Mouse (Mus musculus) embryonic facial prominence, embryonic 10.5 days (tissue): ENCODE data around the gene Gm20662. TPM values are rescaled to one million over a fixed set of nuclear protein-coding genes. Genes with fewer than 3 reads are reported as not detected.

Experiments
- DNase-seq: peaks from one replicate; pipeline ENCODE4 v3.0.0-alpha.2; 2017; ENCODE audit warnings: low spot score
- H3K27ac ChIP-seq: fragments of 300-500 bp; sonication (generic); replicated peaks from 2 replicates; pipeline ENCODE4 v1.5.1; 2016; ENCODE audit warnings: mild to moderate bottlenecking
- H3K27me3 ChIP-seq: fragments of 300-500 bp; sonication (generic); replicated peaks from 2 replicates; pipeline ENCODE4 v1.6.1; 2016; ENCODE audit warnings: low read depth, mild to moderate bottlenecking; ENCODE audit not compliant: poor library complexity, severe bottlenecking
- H3K36me3 ChIP-seq: fragments of 300-500 bp; sonication (generic); replicated peaks from 2 replicates; pipeline ENCODE4 v1.6.1; 2016; ENCODE audit warnings: mild to moderate bottlenecking, moderate library complexity
- H3K4me1 ChIP-seq: fragments of 300-500 bp; sonication (generic); 2 replicates; pipeline ENCODE4 v1.6.1; 2016
- H3K4me3 ChIP-seq: fragments of 300-500 bp; sonication (generic); 2 replicates; pipeline ENCODE4 v1.5.1; 2016; ENCODE audit warnings: mild to moderate bottlenecking, moderate library complexity
- H3K9me3 ChIP-seq: fragments of 300-500 bp; sonication (generic); 2 replicates; pipeline ENCODE4 v1.6.1; 2016; ENCODE audit warnings: mild to moderate bottlenecking
- WGBS: fragments of 180-500 bp; shearing (Covaris S2); methylation state at CpG from one replicate; pipeline ENCODE4 v1.1.7; 2016; 5-methylcytosine and 5-hydroxymethylcytosine counted together
- polyA plus RNA-seq: library from polyadenylated mRNA; unstranded; fragments of >200 nt; fragmentation: Nextera tagmentation; extraction: Ambion mirVana; gene quantifications from 2 replicates; pipeline ENCODE4 v1.2.1, GENCODE M21; 2016

The Gm20662 gene
- polyA plus RNA-seq, 1 experiment from 2014 or later, result 0.41 TPM

- WGBS, result 16% methylated on average over 7 of the region's 7 CpGs
- Histone ChIP-seq H3K4me3 (peak overlapping the region; percentile 81), H3K9me3 (no peaks in the 10 kb centered on the region)
Measured at GRCm38 (mm10) chr9:107981684-107982605, 14.2 kb upstream of the Gm20662 start.

DNA sequence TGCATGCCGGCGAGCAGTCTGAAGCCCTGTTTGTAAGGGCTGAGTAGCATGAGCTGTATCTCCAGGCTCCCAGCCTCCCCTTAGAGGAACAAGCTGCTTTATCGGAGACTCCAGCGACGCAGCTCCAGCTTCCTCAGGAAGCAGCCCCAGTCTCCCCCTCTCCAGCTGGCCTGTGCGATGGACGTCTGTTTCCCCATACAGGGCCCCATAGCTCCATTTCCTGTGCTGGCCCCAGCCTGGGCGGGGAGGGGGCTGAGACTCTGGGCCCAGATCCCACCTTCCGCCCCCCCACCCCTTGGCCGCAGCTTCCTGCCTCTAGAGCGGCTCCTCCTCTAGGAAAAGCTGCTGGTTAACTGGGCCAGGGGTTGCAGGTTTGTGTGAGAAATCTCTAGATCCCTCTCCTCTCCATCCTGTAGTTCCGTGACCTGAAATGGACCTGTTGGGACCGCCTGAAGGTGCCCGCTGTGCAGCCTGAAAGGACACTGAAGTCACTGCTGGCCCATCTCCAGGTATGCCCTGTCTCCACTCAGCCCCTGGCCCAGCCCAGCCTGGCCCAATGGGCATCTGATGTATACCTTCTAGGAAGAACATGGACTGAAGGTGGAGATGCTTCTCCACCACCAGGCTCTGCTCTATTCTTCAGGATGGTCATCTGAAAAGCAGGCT, 13.3 kb upstream of the Gm20662 start, which contains the start of gene Gm20661:
Gene Gm20661 (plus strand): TSS at position 378 of the 666 bp plus-strand sequence.
- Histone ChIP-seq H3K36me3 (peaks cover 7% of the 10 kb centered on the region; the same call in 1 of the 2 replicates), H3K4me3 (peak within 1 kb of the TSS; percentile 81), H3K9me3 (no peaks in the 10 kb centered on the region), H3K27me3 (peaks cover 12% of the 10 kb centered on the region; the same call in 1 of the 2 replicates), H3K4me1 (peaks cover 92% of the 10 kb centered on the region), H3K27ac (peak within 1 kb of the TSS; percentile 95)
- DNase-seq, result peak; percentile 92
- WGBS, result 32% methylated on average over 14 of the region's 14 CpGs

More at GRCm38 (mm10) chr9:107981684-107982605, 14.2 kb upstream of the Gm20662 start:
- DNase-seq, result peak; percentile 91
- Histone ChIP-seq H3K36me3 (peaks cover 7% of the 10 kb centered on the region; the same call in 1 of the 2 replicates), H3K4me1 (peaks cover 88% of the 10 kb centered on the region), H3K27me3 (peaks cover 12% of the 10 kb centered on the region; the same call in 1 of the 2 replicates), H3K27ac (peak overlapping the region; percentile 95)

DNA sequence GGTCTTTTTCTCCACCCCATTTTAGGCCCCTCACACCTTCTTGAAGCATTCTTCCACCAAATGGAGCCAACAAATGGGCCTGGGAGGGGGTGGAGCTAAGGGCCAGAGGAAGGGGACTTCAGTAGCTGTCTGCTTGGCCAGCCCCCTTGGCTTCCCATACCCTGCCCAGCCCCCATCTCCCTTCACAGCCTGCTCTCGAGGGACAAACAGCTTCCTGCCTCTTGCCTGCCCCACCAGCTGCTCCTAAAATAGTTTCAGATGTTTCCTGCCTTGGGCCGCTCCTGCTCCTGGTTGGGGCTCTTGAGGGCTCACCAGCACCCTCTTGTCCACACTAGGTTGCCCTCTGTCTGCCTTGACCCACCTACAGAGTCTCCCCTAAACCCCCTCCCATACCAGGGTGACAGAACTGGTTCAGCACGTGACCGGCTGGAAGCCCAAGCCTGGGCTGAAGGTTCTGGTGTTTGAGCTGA, 12.7 kb upstream of the Gm20662 start:
- Histone ChIP-seq H3K4me1 (peaks cover 94% of the 10 kb centered on the region), H3K27ac (peak overlapping the region; percentile 95), H3K9me3 (no peaks in the 10 kb centered on the region), H3K36me3 (peaks cover 7% of the 10 kb centered on the region; the same call in 1 of the 2 replicates), H3K4me3 (peak overlapping the region; percentile 81), H3K27me3 (peaks cover 12% of the 10 kb centered on the region; the same call in 1 of the 2 replicates)
- peak; percentile 94 for DNase-seq
- WGBS, result 16% methylated on average over 4 of the region's 4 CpGs

GRCm38 (mm10) chr9:107984052-107984753, 11.9 kb upstream of the Gm20662 start:
- peaks cover 12% of the 10 kb centered on the region; the same call in 1 of the 2 replicates for H3K27me3 ChIP-seq
- 38% methylated on average over 19 of the region's 19 CpGs for WGBS
- peaks cover 89% of the 10 kb centered on the region for H3K4me1 ChIP-seq
- peak overlapping the region; percentile 95 for H3K27ac ChIP-seq
- H3K9me3 ChIP-seq, result no peaks in the 10 kb centered on the region
- peak; percentile 42 for DNase-seq
- peaks cover 7% of the 10 kb centered on the region; the same call in 1 of the 2 replicates for H3K36me3 ChIP-seq
- H3K4me3 ChIP-seq, result peak overlapping the region; percentile 81

GRCm38 (mm10) chr9:107984754-107985055, 11.4 kb upstream of the Gm20662 start:
- no peak for DNase-seq
- H3K4me1 ChIP-seq, result peaks cover 84% of the 10 kb centered on the region
- peaks cover 7% of the 10 kb centered on the region; the same call in 1 of the 2 replicates for H3K36me3 ChIP-seq
- H3K4me3 ChIP-seq, result peak overlapping the region; percentile 81
- no peaks in the 10 kb centered on the region for H3K9me3 ChIP-seq
- H3K27ac ChIP-seq, result peak overlapping the region; percentile 95
- 35% methylated on average over 9 of the region's 9 CpGs for WGBS
- H3K27me3 ChIP-seq, result peaks cover 12% of the 10 kb centered on the region; the same call in 1 of the 2 replicates

- Histone ChIP-seq H3K27me3 (peaks cover 12% of the 10 kb centered on the region; the same call in 1 of the 2 replicates), H3K9me3 (no peaks in the 10 kb centered on the region), H3K27ac (peak within 1 kb of the TSS; percentile 95), H3K36me3 (peaks cover 7% of the 10 kb centered on the region; the same call in 1 of the 2 replicates), H3K4me3 (peak within 1 kb of the TSS; percentile 81), H3K4me1 (peaks cover 77% of the 10 kb centered on the region)
- peak; percentile 95 for DNase-seq
- under 1% methylated on average over 58 of the region's 58 CpGs for WGBS
Measured at GRCm38 (mm10) chr9:107985131-107986119, 10.7 kb upstream of the Gm20662 start, which contains the start of gene Inka1. Gene Inka1, minus strand, starts transcription at chr9:107985879.

DNA sequence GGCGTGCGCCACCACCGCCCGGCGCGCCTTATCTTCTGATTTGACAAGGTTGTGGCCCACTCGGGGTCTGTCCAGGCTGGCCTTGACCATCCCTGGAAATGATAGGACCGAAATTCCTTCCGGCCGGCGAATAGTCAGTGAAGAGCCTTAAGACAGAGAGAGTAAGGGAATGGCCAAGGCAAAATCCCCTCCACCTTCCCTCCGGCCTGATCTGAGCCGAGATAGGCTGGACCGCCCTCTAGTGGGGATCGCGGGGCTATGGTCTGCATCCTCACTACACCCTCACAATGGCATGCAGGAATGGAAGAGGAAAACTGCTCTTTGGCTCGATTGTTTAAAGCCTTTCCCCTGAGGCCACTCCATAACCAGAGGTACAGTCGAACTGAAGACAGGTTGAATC, 9.8 kb upstream of the Gm20662 start:
- peak; percentile 90 for DNase-seq
- H3K27me3 ChIP-seq, result peaks cover 12% of the 10 kb centered on the region; the same call in 1 of the 2 replicates
- H3K4me3 ChIP-seq, result peak overlapping the region; percentile 81
- H3K4me1 ChIP-seq, result peaks cover 67% of the 10 kb centered on the region
- H3K9me3 ChIP-seq, result no peaks in the 10 kb centered on the region
- peaks cover 7% of the 10 kb centered on the region; the same call in 1 of the 2 replicates for H3K36me3 ChIP-seq
- H3K27ac ChIP-seq, result peak overlapping the region; percentile 95
- WGBS, result 4% methylated on average over 18 of the region's 18 CpGs

GRCm38 (mm10) chr9:107987950-107988349, 8.2 kb upstream of the Gm20662 start:
- Histone ChIP-seq H3K4me1 (peaks cover 60% of the 10 kb centered on the region), H3K9me3 (no peaks in the 10 kb centered on the region), H3K27me3 (peaks cover 12% of the 10 kb centered on the region; the same call in 1 of the 2 replicates), H3K4me3 (no peak overlapping the region), H3K27ac (peak overlapping the region; percentile 77), H3K36me3 (peaks cover 7% of the 10 kb centered on the region; the same call in 1 of the 2 replicates)
- no peak for DNase-seq
- 59% methylated on average over 3 of the region's 3 CpGs for WGBS

DNA sequence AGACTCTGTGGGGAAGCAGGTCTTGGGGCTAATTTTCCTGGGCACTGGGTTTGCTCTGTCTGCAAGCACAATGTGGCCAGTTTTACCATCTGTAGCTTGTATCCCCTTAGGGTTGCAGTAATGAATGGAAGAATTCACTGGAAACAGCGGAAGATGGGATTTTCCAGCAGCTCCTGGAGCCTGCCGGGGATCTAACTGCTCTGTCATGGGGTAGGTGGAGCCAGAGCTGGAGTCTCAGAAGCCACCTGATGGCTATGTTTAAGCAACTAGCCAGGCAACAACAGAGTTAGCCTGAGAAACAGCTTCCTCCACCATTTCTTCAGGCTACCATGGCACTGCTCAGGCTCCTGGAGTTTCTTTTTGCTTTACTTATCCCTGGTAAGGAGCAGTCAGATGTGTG, 4.0 kb upstream of the Gm20662 start, which contains the start of gene Cdhr4:
Gene Cdhr4 (plus strand): TSS at position 301 of the 400 bp plus-strand sequence.
- DNase-seq, result no peak

DNA sequence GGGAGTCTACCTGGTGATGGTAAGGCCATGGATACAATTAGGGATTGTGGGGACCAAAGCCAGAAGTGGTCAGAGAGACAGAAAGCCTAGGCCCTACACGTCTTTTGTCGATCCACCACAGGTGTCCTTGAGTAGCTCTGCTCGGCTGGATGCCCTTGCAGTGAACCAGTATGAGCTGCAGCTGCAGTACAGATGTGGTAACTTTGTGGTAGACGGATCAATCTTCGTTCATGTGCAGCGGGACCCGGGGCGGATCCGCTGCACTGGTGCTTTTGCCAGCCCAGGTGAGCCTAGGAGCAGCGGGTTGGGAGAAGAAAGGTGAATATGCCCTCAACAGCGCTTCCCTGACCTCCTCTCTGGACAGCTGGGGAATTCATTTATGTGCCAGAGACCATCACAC, 3.1 kb upstream of the Gm20662 start:
- Histone ChIP-seq H3K27me3 (no peaks in the 10 kb centered on the region), H3K27ac (no peak overlapping the region), H3K4me1 (peaks cover 13% of the 10 kb centered on the region), H3K9me3 (no peaks in the 10 kb centered on the region), H3K36me3 (no peaks in the 10 kb centered on the region), H3K4me3 (no peak overlapping the region)
- 85% methylated on average over 11 of the region's 11 CpGs for WGBS
- no peak for DNase-seq

More for the DNA sequence above, 4.0 kb upstream of the Gm20662 start, which contains the start of gene Cdhr4:
- Histone ChIP-seq H3K27me3 (no peaks in the 10 kb centered on the region), H3K36me3 (no peaks in the 10 kb centered on the region), H3K4me1 (peaks cover 19% of the 10 kb centered on the region), H3K27ac (peak within 1 kb of the TSS; percentile 30; the same call in 1 of the 2 replicates), H3K9me3 (no peaks in the 10 kb centered on the region), H3K4me3 (no peak within 1 kb of the TSS)
- WGBS, result 48% methylated on average over 2 of the region's 2 CpGs

DNA sequence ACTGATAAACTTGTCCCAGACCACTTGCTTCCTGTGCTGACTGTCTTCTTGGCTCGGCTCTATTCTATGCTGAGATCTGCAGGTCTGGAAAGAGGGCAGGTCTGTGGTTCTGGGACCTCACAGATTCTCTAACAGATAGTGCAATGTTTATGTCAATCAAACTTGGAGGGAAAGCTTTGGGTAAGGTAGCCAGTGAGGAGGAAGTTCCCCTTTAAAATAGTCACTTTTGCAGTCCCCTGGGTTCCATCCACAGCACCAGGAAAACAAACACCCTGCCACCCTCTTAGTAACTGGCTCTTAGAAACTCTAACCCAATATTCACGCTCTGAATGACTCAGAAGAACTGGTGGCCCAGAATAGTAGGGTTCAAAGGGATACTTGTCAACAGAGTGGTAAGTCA, 1.7 kb upstream of the Gm20662 start:
- H3K27me3 ChIP-seq, result no peaks in the 10 kb centered on the region
- peaks cover 8% of the 10 kb centered on the region for H3K4me1 ChIP-seq
- 73% methylated on average over 2 of the region's 2 CpGs for WGBS
- DNase-seq, result no peak
- no peaks in the 10 kb centered on the region for H3K36me3 ChIP-seq
- H3K4me3 ChIP-seq, result no peak overlapping the region
- H3K27ac ChIP-seq, result no peak overlapping the region
- no peaks in the 10 kb centered on the region for H3K9me3 ChIP-seq
